Mouse (Mus musculus) ovary, postnatal 36 days (tissue): ENCODE results near the gene Cd69.

Experiments used
- DNase-seq: peaks from one replicate; pipeline ENCODE4 v3.0.0; 2022; ENCODE audit warnings: low spot score, mixed read lengths

The Cd69 gene

DNA sequence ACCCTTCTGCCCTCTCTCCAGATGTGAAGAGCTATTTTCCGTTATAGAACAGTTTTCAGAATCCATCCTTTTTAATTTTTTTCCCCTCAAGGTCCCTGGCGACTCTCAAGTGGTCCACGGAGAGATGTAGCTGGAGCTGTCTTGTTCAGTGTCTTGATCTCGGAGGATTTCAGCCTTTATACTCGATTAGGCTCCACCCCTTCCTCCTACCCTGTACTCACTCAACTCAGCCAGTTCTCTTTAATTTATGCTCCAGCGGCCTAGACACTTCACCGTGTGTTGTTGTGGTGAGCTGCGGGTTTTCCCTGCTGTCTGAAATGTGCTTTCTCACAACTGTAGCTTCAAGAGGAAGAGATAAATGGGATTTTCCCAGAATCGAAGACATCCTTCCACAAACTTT is at the start of gene Cd69:
TSS of gene Cd69 (minus strand) at position 217 of the 400 bp plus-strand sequence.
- DNase-seq, result no peak

- DNase-seq, result no peak
Observed at GRCm38 (mm10) chr6:129319331-129319730, 44.1 kb upstream of the Cd69 start.

GRCm38 (mm10) chr6:129318395-129318794 is 43.2 kb upstream of the Cd69 start:
- DNase-seq, result no peak

- no peak for DNase-seq
Observed at GRCm38 (mm10) chr6:129316463-129316862, 41.2 kb upstream of the Cd69 start.

DNA sequence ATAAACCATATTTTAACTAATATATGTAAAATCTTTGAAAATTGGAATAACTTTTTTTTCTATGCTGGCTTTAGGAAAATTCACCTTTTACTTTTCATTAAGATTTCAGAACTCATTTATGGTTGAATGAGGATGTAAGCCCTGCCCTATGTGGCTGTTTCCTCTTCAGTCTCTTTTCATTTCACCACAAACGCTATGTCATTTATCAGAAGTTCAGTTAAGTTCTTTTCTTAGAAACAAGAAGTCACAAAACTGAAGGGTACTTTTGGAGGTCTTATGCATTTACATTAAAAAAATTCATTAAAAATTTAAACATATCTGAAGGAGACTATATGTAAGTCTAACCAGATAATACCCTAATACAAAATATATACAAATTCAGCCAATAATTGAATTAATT is 40.5 kb upstream of the Cd69 start:
- no peak for DNase-seq

DNA sequence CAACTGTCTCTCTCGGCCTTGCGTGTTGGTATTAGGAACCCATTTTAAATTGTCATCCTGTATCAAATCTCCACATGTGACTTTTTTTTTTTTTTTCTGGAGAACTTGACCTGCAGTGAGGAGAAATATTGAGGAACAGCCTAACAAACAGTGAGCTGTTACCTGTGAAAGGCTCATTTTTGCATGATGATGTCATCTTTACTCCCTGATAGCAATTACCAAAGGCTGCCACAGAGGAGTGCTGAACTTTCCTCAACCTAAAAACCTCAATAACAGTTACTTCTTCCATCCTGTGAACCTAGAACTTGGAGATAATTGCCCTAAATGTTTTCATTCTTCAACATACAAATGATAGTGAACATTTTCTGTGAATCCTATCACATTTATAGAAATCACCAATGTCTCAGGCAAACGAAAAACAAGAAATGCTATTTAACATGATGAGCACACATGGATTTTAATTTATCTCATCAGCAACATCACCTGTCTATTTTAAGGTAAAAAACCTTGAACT is 39.5 kb upstream of the Cd69 start:
- DNase-seq, result no peak

DNA sequence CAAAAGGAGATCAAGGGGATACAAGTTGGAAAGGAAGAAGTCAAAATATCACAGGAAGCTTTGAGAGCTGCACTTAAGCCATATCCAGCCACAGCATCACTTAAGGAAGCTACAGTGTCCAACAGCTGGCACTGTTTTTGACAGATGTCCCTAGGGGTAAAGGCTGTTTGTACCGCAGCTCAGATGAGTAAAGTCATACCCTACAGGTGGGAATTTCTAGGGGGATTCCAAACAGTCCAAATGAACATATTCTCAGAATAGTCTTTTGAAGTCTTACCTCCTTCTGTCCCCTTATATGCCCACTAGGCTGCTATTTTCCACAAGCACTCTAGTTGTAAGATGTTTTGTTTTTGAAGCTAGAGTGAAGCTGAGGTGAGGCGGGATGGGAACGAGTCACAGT is 37.3 kb upstream of the Cd69 start:
- no peak for DNase-seq

DNA sequence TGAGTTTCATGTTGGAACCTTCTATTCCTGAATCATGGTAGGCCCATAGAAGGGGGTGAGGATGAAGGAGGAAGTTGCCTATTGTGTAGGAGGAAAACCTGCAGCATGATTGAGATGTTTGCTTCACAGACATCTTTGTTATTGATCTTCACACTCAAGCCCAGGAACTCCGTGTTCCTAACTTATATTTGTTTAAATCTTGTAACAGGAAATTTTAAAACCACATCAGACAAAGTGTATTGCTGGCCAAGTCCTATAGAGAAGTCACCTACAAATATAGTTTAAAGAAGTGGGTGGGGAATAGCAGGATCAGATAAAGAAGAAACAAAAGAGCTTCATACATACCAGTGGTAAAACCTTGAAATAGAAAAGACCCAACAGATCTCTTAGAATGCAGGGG is 28.9 kb upstream of the Cd69 start:
- DNase-seq, result no peak

- DNase-seq, result no peak
Observed at GRCm38 (mm10) chr6:129288708-129289107, 13.5 kb upstream of the Cd69 start.

DNA sequence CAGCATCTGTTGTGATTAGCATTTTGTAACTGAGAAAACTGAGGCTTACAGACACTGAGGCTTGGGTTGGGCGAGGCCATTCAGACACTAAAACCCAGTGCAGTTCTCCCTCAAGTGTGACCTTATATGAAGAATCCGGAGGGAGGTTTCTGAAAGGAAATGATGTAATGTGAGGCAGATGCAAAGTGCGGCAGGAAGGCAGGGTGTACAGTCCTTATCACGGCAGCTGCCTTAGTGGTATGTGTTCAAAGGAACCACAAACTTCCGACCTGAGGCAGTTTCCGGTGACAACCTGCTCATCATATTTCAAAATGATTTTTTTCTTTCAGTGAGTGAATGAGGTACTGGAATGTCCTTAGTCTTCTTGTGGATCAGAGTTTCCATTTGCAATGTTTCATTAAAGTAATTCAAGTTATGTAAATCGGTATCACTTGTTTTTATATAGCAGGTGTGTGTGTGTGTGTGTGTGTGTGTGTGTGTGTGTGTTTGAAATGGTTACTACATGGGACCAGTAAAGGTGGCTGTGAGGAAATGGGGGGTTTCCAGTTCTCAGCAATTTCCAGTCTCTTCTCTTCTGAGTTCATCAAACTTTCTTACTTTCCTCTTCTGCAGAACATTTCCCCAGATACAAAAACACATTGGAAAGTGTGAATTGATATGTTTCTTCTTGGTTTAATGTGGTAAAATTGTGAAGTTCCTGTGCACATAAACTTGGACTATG is 9.3 kb upstream of the Cd69 start:
- DNase-seq, result no peak

DNA sequence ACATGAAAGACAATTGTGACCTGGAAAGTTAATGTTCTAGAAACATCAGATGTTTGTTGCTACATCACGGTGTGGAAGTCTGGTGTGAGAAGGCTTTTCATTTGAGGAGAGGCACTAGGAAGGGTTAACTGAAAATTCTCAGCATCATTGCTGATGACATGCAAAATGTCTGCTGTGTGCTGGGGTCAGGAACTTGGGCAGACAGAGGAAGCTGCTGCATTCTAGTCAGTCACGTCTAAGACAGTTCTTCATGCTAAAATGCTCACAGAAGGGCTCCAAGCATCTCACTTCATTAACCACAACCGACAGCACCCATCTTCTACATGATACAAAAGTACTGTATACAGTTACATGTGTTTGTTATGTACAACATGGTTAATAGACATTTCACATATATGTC is 8.0 kb upstream of the Cd69 start:
- DNase-seq, result no peak

GRCm38 (mm10) chr6:129276483-129276882 is 1.2 kb upstream of the Cd69 start:
- DNase-seq, result no peak

GRCm38 (mm10) chr6:129275624-129276203 is 478 bp upstream of the Cd69 start:
- DNase-seq, result no peak

DNA sequence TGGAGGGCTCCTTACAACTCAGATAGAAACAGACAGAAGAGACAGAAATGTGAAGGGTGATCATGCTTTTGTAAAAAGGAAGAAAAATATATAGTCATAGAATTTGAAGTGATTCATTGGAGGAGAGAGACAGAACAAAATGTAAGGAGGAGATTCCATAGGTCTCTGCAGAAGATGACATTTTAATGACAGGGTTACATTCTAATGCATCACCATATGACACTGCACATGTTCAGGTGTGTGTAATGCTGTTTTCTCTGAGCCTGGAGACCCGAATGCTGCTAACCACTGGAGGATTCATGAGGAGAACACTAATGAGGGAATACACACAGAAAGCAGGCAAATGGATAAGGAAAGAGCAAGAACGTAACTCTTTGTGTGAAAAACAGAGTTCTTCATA is 760 bp downstream of the Cd69 start:
- no peak for DNase-seq

GRCm38 (mm10) chr6:129273662-129274061 is 1.6 kb downstream of the Cd69 start:
- DNase-seq, result no peak

DNA sequence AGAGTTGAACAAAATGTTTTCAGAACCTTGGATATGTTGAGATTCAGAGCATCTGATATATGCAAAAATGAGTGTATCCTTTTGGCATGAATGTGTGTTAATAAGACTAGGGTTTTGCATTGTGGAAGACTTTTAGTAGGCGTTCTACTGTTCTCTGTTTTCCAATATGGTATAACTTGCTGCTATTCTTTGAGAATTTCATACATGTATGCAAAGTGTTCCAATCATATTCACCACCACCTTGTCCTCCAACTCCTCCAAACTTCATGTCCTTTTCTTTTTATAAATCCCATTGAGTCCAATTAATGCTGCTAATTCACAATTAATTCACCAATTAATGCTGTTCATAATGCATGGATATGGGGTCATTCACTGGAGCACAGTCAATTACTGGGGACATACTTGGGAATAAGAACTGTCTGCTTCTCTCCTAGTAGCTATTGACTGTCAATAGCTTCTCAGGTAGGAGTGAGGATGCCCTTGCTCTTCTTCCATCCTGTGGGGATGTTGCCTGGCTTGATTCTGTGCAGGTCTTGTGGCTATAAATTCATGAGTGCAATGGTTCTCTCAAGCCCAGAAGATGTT is 8.7 kb downstream of the Cd69 start:
- DNase-seq, result no peak

DNA sequence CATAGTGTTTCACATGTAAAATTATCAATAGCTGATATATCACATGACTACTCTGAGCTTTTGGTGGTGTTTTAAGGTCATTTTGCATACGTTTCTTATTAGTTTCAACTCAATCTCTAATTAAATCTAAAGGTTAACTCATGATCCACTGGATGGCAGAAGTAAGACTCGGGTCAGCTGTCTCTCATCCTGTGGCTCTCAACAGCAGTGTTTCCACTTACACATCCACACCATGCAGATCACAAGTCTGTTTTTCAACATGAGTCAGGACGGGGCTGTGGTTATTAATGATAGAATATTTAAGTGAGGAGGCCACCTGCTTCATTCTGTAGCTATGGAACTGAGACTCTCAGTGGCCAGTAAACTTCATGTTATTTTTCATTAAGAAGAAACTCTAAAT is 9.4 kb downstream of the Cd69 start:
- no peak for DNase-seq

GRCm38 (mm10) chr6:129260940-129261339 is 14.3 kb downstream of the Cd69 start:
- DNase-seq, result no peak

DNA sequence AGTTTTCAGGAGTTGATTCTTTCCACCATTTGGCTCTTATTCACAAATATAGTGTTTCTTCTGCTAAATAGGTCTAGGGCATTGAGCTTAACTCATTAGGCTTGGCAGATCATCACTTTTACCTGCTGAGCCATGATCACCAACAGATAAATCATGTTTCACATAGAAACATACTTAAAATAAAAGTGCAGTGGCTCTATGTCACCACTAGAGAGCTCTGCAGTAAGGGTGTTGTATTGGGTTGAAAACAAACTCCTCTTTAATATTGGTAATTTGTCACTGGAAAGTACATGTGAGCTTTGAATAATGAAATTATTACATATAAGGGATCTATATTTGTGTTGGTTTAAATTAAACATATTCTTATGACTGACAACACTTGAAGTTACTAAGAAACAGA is 15.2 kb downstream of the Cd69 start:
- DNase-seq, result no peak

- DNase-seq, result no peak
Observed at GRCm38 (mm10) chr6:129256018-129256417, 19.2 kb downstream of the Cd69 start.

DNA sequence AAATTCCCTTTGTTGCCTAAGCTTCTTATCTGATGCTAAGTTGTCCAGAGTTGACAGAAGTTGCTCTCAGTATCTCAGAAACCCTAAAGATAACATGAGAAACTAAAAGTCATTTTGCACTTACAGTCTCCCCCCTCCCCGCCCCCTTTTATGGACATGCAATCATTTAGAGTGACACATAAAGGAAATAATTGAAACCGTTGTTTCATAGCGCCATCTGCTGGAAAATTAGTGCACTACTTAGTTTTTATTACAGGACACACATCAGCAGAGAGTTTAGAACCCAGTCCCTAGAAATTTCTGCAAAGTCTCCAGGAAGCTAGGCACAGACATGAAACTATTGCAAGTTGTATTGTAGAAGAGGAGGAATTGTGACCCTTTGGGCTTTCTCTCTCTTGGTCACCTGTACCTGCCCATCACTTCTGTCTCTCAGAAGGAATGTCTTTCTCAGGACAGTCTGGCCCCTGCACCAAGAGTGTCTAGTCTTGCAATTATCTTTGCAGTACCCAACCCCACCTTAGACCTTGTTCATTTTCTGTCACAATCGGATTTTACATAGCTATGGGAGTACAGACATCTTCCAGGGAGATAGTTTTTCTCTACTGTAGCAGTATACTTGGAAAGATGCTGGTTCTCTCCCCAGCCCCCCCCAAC is 20.2 kb downstream of the Cd69 start:
- no peak for DNase-seq

DNA sequence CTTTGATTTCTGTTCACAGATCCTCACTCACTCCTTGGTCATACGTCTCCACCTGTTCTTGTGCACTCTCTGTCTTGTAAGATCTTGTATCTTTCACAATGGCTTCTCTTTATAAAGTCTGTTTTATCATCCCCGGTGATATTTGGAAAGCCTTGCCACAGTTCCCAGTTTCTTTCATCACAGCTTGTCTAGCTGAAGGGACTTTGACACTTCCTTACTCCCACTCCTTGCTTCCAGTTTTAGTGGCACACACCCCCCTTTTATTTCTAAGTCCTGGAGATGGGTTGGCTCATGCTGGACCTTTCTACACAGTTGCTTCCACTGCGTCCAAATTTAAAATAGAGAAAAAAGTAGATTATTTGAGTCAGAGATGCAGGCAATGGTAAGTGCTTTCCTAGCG is 20.9 kb downstream of the Cd69 start:
- DNase-seq, result no peak

GRCm38 (mm10) chr6:129248243-129248642 is 27.0 kb downstream of the Cd69 start:
- no peak for DNase-seq
